Mouse (Mus musculus) CH12.LX (cell line): ENCODE data around the gene Colgalt2.

ENCODE experiments used
- CTCF ChIP-seq, 2 experiments: IDR thresholded peaks in 1 of 2; conservative IDR thresholded peaks in 1 of 2; 2 replicates each; pipeline ENCODE4 v1.5.1; 2011 to 2012; ENCODE audit warnings: low read depth in 2 of 2, low read length in 2 of 2, improper control_type of control experiment in 1 of 2, inconsistent platforms in 1 of 2, mild to moderate bottlenecking in 1 of 2, moderate library complexity in 1 of 2
- POLR2AphosphoS2 ChIP-seq: IDR thresholded peaks from 2 replicates; pipeline ENCODE4 v1.6.1; 2011; ENCODE audit warnings: low read depth, low read length, improper control_type of control experiment

DNA sequence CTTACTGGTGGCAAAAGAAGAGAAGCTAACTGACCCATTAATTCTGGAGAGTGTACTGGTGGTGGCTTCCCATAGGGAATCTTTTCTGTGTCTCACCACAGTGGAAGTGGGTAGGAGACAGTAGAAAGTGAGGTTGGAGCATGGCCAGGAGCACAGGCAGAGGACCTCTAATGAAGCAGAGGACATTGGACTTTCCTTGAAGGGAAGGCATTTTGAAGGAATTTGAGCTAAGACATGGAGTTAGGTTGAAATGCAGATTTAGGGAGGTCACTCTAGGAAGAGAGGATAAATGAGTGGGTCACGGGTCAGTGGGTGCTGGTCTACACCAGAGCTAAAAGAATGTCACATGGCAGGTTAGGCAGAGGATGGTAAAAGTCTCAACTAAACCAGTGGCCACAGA, 91.2 kb downstream of the Colgalt2 start:
- TF ChIP-seq POLR2AphosphoS2 (no peak), CTCF (conservative IDR thresholded peaks at IDR 0.05 in 1 of 2, IDR thresholded peaks at IDR 0.05 in 1 of 2; ENCODE audit: low read depth in 2 of 2, low read length in 2 of 2) (no peak)
